Mouse (Mus musculus): Measurements from ENCODE around the gene Ndfip2. TPM values are rescaled to one million over a fixed set of nuclear protein-coding genes. Genes with fewer than 3 reads are reported as not detected.

The Ndfip2 gene
- total and polyA plus RNA-seq, 2 experiments from 2014 or later: 119 to 155 TPM

GRCm38 (mm10) chr14:105277277-105277676 is 18.9 kb downstream of the Ndfip2 start:
- H3K36me3 ChIP-seq (ENCODE audit: insufficient read depth, low read length): no peaks in the 10 kb centered on the region
- 68% methylated on average over 5 of the region's 5 CpGs for whole genome bisulfite sequencing
- H3K4me3 ChIP-seq (ENCODE audit: low read length): no peak overlapping the region
- DNase-seq (ENCODE audit: low spot score) (no peak), ATAC-seq (no peak)
- H3K9ac ChIP-seq (replicated peaks; ENCODE audit: low read length): no peak overlapping the region
- TF ChIP-seq CTCF (IDR thresholded peaks at IDR 0.05; ENCODE audit: low read depth): no peak
- no peak overlapping the region for H3K27ac ChIP-seq
- no peak overlapping the region for H3K4me2 ChIP-seq (ENCODE audit: low read depth, low read length)
- H3K9me3 ChIP-seq (ENCODE audit: low read length): no peaks in the 10 kb centered on the region
- no peaks in the 10 kb centered on the region for H3K27me3 ChIP-seq (ENCODE audit: insufficient read depth, low read length)
- no peaks in the 10 kb centered on the region for H3K4me1 ChIP-seq (ENCODE audit: insufficient read depth, low read length)

GRCm38 (mm10) chr14:105284062-105284461 is 25.7 kb downstream of the Ndfip2 start:
- DNase-seq (ENCODE audit: low spot score) (no peak), ATAC-seq (no peak)
- Histone ChIP-seq H3K27me3 (ENCODE audit: insufficient read depth, low read length) (no peaks in the 10 kb centered on the region), H3K27ac (no peak overlapping the region), H3K9me3 (ENCODE audit: low read length) (no peaks in the 10 kb centered on the region), H3K36me3 (ENCODE audit: insufficient read depth, low read length) (no peaks in the 10 kb centered on the region), H3K4me2 (ENCODE audit: low read depth, low read length) (no peak overlapping the region), H3K9ac (replicated peaks; ENCODE audit: low read length) (no peak overlapping the region), H3K4me3 (ENCODE audit: low read length) (no peak overlapping the region), H3K4me1 (ENCODE audit: insufficient read depth, low read length) (no peaks in the 10 kb centered on the region)
- WGBS: 71% methylated on average over 3 of the region's 3 CpGs
- TF ChIP-seq CTCF (IDR thresholded peaks at IDR 0.05; ENCODE audit: low read depth): no peak

GRCm38 (mm10) chr14:105287557-105287956 is 29.2 kb downstream of the Ndfip2 start:
- TF ChIP-seq CTCF (IDR thresholded peaks at IDR 0.05; ENCODE audit: low read depth): no peak
- WGBS: 94% methylated on average over 4 of the region's 4 CpGs
- Histone ChIP-seq H3K9ac (replicated peaks; ENCODE audit: low read length) (no peak overlapping the region), H3K36me3 (ENCODE audit: insufficient read depth, low read length) (no peaks in the 10 kb centered on the region), H3K4me3 (ENCODE audit: low read length) (no peak overlapping the region), H3K27me3 (ENCODE audit: insufficient read depth, low read length) (no peaks in the 10 kb centered on the region), H3K4me1 (ENCODE audit: insufficient read depth, low read length) (no peaks in the 10 kb centered on the region), H3K27ac (no peak overlapping the region), H3K9me3 (ENCODE audit: low read length) (no peaks in the 10 kb centered on the region), H3K4me2 (ENCODE audit: low read depth, low read length) (no peak overlapping the region)
- no peak for ATAC-seq
- no peak for DNase-seq (ENCODE audit: low spot score)

- no peaks in the 10 kb centered on the region for H3K9me3 ChIP-seq (ENCODE audit: low read length)
- no peak for TF ChIP-seq CTCF (IDR thresholded peaks at IDR 0.05; ENCODE audit: low read depth)
- 92% methylated on average over 2 of the region's 2 CpGs for WGBS
- no peaks in the 10 kb centered on the region for H3K4me1 ChIP-seq (ENCODE audit: insufficient read depth, low read length)
- H3K27me3 ChIP-seq (ENCODE audit: insufficient read depth, low read length): no peaks in the 10 kb centered on the region
- peaks cover 3% of the 10 kb centered on the region; the same call in 1 of the 2 replicates for H3K36me3 ChIP-seq (ENCODE audit: insufficient read depth, low read length)
- no peak overlapping the region for H3K4me2 ChIP-seq (ENCODE audit: low read depth, low read length)
- no peak for ATAC-seq
- H3K4me3 ChIP-seq (ENCODE audit: low read length): no peak overlapping the region
- H3K9ac ChIP-seq (replicated peaks; ENCODE audit: low read length): no peak overlapping the region
- no peak for DNase-seq (ENCODE audit: low spot score)
- no peak overlapping the region for H3K27ac ChIP-seq
Measured at GRCm38 (mm10) chr14:105287972-105288371, 29.6 kb downstream of the Ndfip2 start.

- no peaks in the 10 kb centered on the region for H3K27me3 ChIP-seq (ENCODE audit: insufficient read depth, low read length)
- no peak for DNase-seq (ENCODE audit: low spot score)
- 95% methylated on average over 4 of the region's 4 CpGs for WGBS
- H3K36me3 ChIP-seq (ENCODE audit: insufficient read depth, low read length): peaks cover 6% of the 10 kb centered on the region; the same call in 1 of the 2 replicates
- H3K27ac ChIP-seq: no peak overlapping the region
- TF ChIP-seq CTCF (IDR thresholded peaks at IDR 0.05; ENCODE audit: low read depth): no peak
- H3K9ac ChIP-seq (replicated peaks; ENCODE audit: low read length): no peak overlapping the region
- no peak overlapping the region for H3K4me2 ChIP-seq (ENCODE audit: low read depth, low read length)
- H3K9me3 ChIP-seq (ENCODE audit: low read length): no peaks in the 10 kb centered on the region
- no peaks in the 10 kb centered on the region for H3K4me1 ChIP-seq (ENCODE audit: insufficient read depth, low read length)
- no peak overlapping the region for H3K4me3 ChIP-seq (ENCODE audit: low read length)
- no peak for ATAC-seq
Measured at GRCm38 (mm10) chr14:105288529-105288928, 30.2 kb downstream of the Ndfip2 start.

- no peak for DNase-seq (ENCODE audit: low spot score)
- Histone ChIP-seq H3K27ac (no peak overlapping the region), H3K36me3 (ENCODE audit: insufficient read depth, low read length) (peaks cover 11% of the 10 kb centered on the region; the same call in 1 of the 2 replicates), H3K4me1 (ENCODE audit: insufficient read depth, low read length) (no peaks in the 10 kb centered on the region), H3K4me3 (ENCODE audit: low read length) (no peak overlapping the region), H3K27me3 (ENCODE audit: insufficient read depth, low read length) (no peaks in the 10 kb centered on the region), H3K9me3 (ENCODE audit: low read length) (no peaks in the 10 kb centered on the region), H3K9ac (replicated peaks; ENCODE audit: low read length) (no peak overlapping the region), H3K4me2 (ENCODE audit: low read depth, low read length) (no peak overlapping the region)
- no peak for TF ChIP-seq CTCF (IDR thresholded peaks at IDR 0.05; ENCODE audit: low read depth)
- WGBS: 94% methylated on average over 9 of the region's 9 CpGs
- ATAC-seq: no peak
Measured at GRCm38 (mm10) chr14:105292139-105292538, 33.8 kb downstream of the Ndfip2 start.

GRCm38 (mm10) chr14:105293777-105294176 is 35.4 kb downstream of the Ndfip2 start:
- H3K36me3 ChIP-seq (ENCODE audit: insufficient read depth, low read length): peaks cover 11% of the 10 kb centered on the region; the same call in 1 of the 2 replicates
- ATAC-seq (no peak), DNase-seq (ENCODE audit: low spot score) (no peak)
- H3K9ac ChIP-seq (replicated peaks; ENCODE audit: low read length): no peak overlapping the region
- TF ChIP-seq CTCF (IDR thresholded peaks at IDR 0.05; ENCODE audit: low read depth): no peak
- H3K4me2 ChIP-seq (ENCODE audit: low read depth, low read length): no peak overlapping the region
- H3K9me3 ChIP-seq (ENCODE audit: low read length): no peaks in the 10 kb centered on the region
- H3K27me3 ChIP-seq (ENCODE audit: insufficient read depth, low read length): no peaks in the 10 kb centered on the region
- no peak overlapping the region for H3K27ac ChIP-seq
- 71% methylated on average over 3 of the region's 3 CpGs for WGBS
- no peaks in the 10 kb centered on the region for H3K4me1 ChIP-seq (ENCODE audit: insufficient read depth, low read length)
- no peak overlapping the region for H3K4me3 ChIP-seq (ENCODE audit: low read length)
